Mouse (Mus musculus) hematopoietic multipotent progenitor cell, adult 10-12 weeks (in vitro differentiated cells): ENCODE results near the gene Hfe2. TPM values are rescaled to one million over a fixed set of nuclear protein-coding genes. Genes with fewer than 3 reads are reported as not detected.

Experiments
- polyA plus RNA-seq: library from polyadenylated mRNA; stranded (reverse); fragments of >175 nt; gene quantifications from 2 replicates; pipeline ENCODE4 v1.2.3, GENCODE M21; 2012; ENCODE audit warnings: low replicate concordance

Gene Hfe2
- 1.5 and 2.1 TPM in 2 replicates for polyA plus RNA-seq

GRCm38 (mm10) chr3:96524914-96525313 is at the start of gene Hfe2:
Gene Hfe2 (plus strand): TSS chr3:96525172.

GRCm38 (mm10) chr3:96557694-96558093 is 32.7 kb downstream of the Hfe2 start, which contains the start of gene Txnip:
Gene Txnip (plus strand): TSS chr3:96557957.

GRCm38 (mm10) chr3:96576690-96577541 is 51.9 kb downstream of the Hfe2 start, which contains the start of gene Gm16253:
Gene Gm16253 (plus strand): TSS chr3:96576984.

Other genes starting within 250 kb of the Hfe2 start
- gene Fcgr1, start 231.2 kb upstream of the Hfe2 start, polyA plus RNA-seq: 0.83 and 1.8 TPM in 2 replicates
- not detected in 2 replicates for gene BC107364, start 72.9 kb upstream of the Hfe2 start, polyA plus RNA-seq
- 34.0 and 55.7 TPM in 2 replicates for gene Txnip, start 32.8 kb downstream of the Hfe2 start, polyA plus RNA-seq
- gene Gm16253, start 51.8 kb downstream of the Hfe2 start, polyA plus RNA-seq: not detected in 2 replicates
- gene Polr3gl, start 69.0 kb downstream of the Hfe2 start, polyA plus RNA-seq: 19.9 and 30.0 TPM in 2 replicates
- 0.06 and 0.07 TPM in 2 replicates for gene Ankrd34a, start 71.5 kb downstream of the Hfe2 start, polyA plus RNA-seq
- 0.42 and 0.54 TPM in 2 replicates for gene Lix1l, start 76.0 kb downstream of the Hfe2 start, polyA plus RNA-seq
- 13.2 and 89.9 TPM in 2 replicates for gene Rbm8a, start 104.8 kb downstream of the Hfe2 start, polyA plus RNA-seq
- gene Pex11b, start 110.2 kb downstream of the Hfe2 start, polyA plus RNA-seq: 3.6 and 5.2 TPM in 2 replicates
- 0.11 TPM in 1 of 2 replicates, not detected in the other for gene Gm42957, start 110.3 kb downstream of the Hfe2 start, polyA plus RNA-seq
- 0.09 and 0.31 TPM in 2 replicates for gene Itga10, start 120.4 kb downstream of the Hfe2 start, polyA plus RNA-seq
- gene Ankrd35, start 145.0 kb downstream of the Hfe2 start, polyA plus RNA-seq: 0.35 and 0.87 TPM in 2 replicates
- 56.0 and 58.8 TPM in 2 replicates for gene Pias3, start 171.2 kb downstream of the Hfe2 start, polyA plus RNA-seq
- gene Nudt17, start 183.4 kb downstream of the Hfe2 start, polyA plus RNA-seq: 2.5 and 4.1 TPM in 2 replicates
- 6.8 and 7.4 TPM in 2 replicates for gene Polr3c, start 202.5 kb downstream of the Hfe2 start, polyA plus RNA-seq
- 25.0 and 42.4 TPM in 2 replicates for gene Rnf115, start 202.5 kb downstream of the Hfe2 start, polyA plus RNA-seq